15 mouse cellular contexts compared by ENCODE assay signal in the genomic region with DNA sequence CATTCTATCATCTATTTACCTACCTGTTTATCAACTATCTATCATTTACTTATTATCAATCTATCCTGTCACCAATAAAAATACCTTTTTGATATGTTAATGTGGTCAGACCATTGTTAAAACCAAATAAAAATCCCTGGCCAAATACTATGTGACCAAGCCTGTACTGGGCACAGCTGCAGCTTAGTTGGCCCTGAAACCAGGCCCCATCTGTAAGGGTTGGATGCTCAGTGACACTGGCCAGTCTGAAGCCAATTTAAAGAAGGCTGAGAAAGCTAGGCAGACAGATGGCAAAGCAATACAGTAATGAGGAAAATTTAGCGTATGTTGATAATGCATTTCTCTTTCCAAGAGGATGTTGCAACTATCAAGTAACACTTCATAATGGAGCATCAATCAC.
"Had no signal": no experiment of that assay in that cellular context is flagged by ENCODE, and none has a peak within 500 bp of the region (broad histone marks: within the 10 kb centered on the region; RNA-seq: fewer than 3 reads in every experiment).

No protein-coding gene starts in this region.

- H3K36me3 ChIP-seq: limb, embryonic 12.5 days; liver, embryonic 13.5 days; lung, embryonic 15.5 days; midbrain, embryonic 12.5 days; stomach, embryonic 15.5 days had no signal

- H3K4me2 ChIP-seq: limb, embryonic 12.5 days; liver, embryonic 13.5 days; lung, embryonic 15.5 days; midbrain, embryonic 12.5 days; stomach, embryonic 15.5 days had no signal

- ATAC-seq: liver, postnatal 0 days; midbrain, embryonic 16.5 days had no signal

- H3K27ac ChIP-seq: limb, embryonic 12.5 days; liver, embryonic 13.5 days; lung, embryonic 15.5 days; macrophage; midbrain, embryonic 12.5 days; stomach, embryonic 15.5 days had no signal

- H3K4me3 ChIP-seq: limb, embryonic 12.5 days; liver, embryonic 13.5 days; lung, embryonic 15.5 days; megakaryocyte, embryonic 14.5 days; midbrain, embryonic 12.5 days; stomach, embryonic 15.5 days had no signal

- H3K27me3 ChIP-seq: limb, embryonic 12.5 days; liver, embryonic 13.5 days; lung, embryonic 15.5 days; megakaryocyte, embryonic 14.5 days; midbrain, embryonic 12.5 days; stomach, embryonic 15.5 days had no signal

- DNase-seq: kidney, postnatal 10 days; liver; liver, embryonic 13.5 days; liver, postnatal 0 days; lung, postnatal 14 days; right cerebral cortex, postnatal 14 days; thymus, adult 2 months; thymus, postnatal 25 days had no signal

- H3K4me1 ChIP-seq: limb, embryonic 12.5 days; liver, embryonic 13.5 days; lung, embryonic 15.5 days; megakaryocyte, embryonic 14.5 days; midbrain, embryonic 12.5 days; stomach, embryonic 15.5 days had no signal

- H3K9me3 ChIP-seq: limb, embryonic 12.5 days; liver, embryonic 13.5 days; lung, embryonic 15.5 days; megakaryocyte, embryonic 14.5 days; midbrain, embryonic 12.5 days; stomach, embryonic 15.5 days had no signal

- H3K9ac ChIP-seq: limb, embryonic 12.5 days; liver, embryonic 13.5 days; liver, postnatal 0 days; lung, embryonic 15.5 days; midbrain, embryonic 12.5 days; stomach, embryonic 15.5 days had no signal
